Mouse (Mus musculus): ENCODE data around the gene Ccdc74a. TPM values are rescaled to one million over a fixed set of nuclear protein-coding genes. Genes with fewer than 3 reads are reported as not detected.

Gene Ccdc74a
- total RNA-seq, 1 experiment from 2014 or later: 2.5 TPM

GRCm38 (mm10) chr16:17642311-17642710, 4.0 kb upstream of the Ccdc74a start:
- no peak for DNase-seq

GRCm38 (mm10) chr16:17643437-17643990, 2.8 kb upstream of the Ccdc74a start:
- no peak for DNase-seq

- no peak for DNase-seq
These were observed 886 bp downstream of the Ccdc74a start for GRCm38 (mm10) chr16:17647156-17647555.

GRCm38 (mm10) chr16:17647566-17648340, 1.5 kb downstream of the Ccdc74a start:
- no peak for DNase-seq

GRCm38 (mm10) chr16:17649925-17650605, 3.8 kb downstream of the Ccdc74a start:
- no peak for DNase-seq

GRCm38 (mm10) chr16:17650711-17651110, 4.4 kb downstream of the Ccdc74a start:
- no peak for DNase-seq

GRCm38 (mm10) chr16:17652607-17653006, 6.3 kb downstream of the Ccdc74a start:
- no peak for DNase-seq

- DNase-seq: no peak
These were observed 7.3 kb downstream of the Ccdc74a start for GRCm38 (mm10) chr16:17653601-17654000.

GRCm38 (mm10) chr16:17654188-17654795, 8.0 kb downstream of the Ccdc74a start:
- no peak for DNase-seq

- DNase-seq: no peak
These were observed 10.1 kb downstream of the Ccdc74a start for GRCm38 (mm10) chr16:17656212-17656871.

- no peak for DNase-seq
These were observed 19.3 kb downstream of the Ccdc74a start for GRCm38 (mm10) chr16:17665568-17665967.

GRCm38 (mm10) chr16:17669886-17670285, 23.6 kb downstream of the Ccdc74a start:
- DNase-seq: no peak

GRCm38 (mm10) chr16:17694860-17695259, 48.6 kb downstream of the Ccdc74a start:
- DNase-seq: no peak

Other genes with a start within 250 kb of the Ccdc74a start
- 28.1 and 30.2 TPM in 2 replicates for gene Snap29, start 240.5 kb upstream of the Ccdc74a start, total RNA-seq (2021)
- 87.2 and 88.9 TPM in 2 replicates for gene Pi4ka, start 240.2 kb upstream of the Ccdc74a start, total RNA-seq (2021)
- gene Crkl, start 194.5 kb upstream of the Ccdc74a start, total RNA-seq (2021): 30.2 and 33.7 TPM in 2 replicates
- 9.8 and 10.2 TPM in 2 replicates for gene Aifm3, start 156.9 kb upstream of the Ccdc74a start, total RNA-seq (2021)
- 70.0 and 74.9 TPM in 2 replicates for gene Lztr1, start 137.8 kb upstream of the Ccdc74a start, total RNA-seq (2021)
- gene Thap7, start 115.3 kb upstream of the Ccdc74a start, total RNA-seq (2021): 40.7 and 44.1 TPM in 2 replicates
- gene Lrrc74b, start 85.2 kb upstream of the Ccdc74a start, total RNA-seq (2021): 0.12 TPM in 1 of 2 replicates, not detected in the other
- 0.61 and 0.76 TPM in 2 replicates for gene P2rx6, start 84.6 kb upstream of the Ccdc74a start, total RNA-seq (2021)
- gene Slc7a4, start 63.3 kb upstream of the Ccdc74a start, total RNA-seq (2021): 8.0 and 14.9 TPM in 2 replicates
- gene Smpd4, start 27.1 kb upstream of the Ccdc74a start, total RNA-seq (2021): 28.0 and 33.7 TPM in 2 replicates
- gene Med15, start 86.4 kb downstream of the Ccdc74a start, total RNA-seq (2021): 74.8 and 76.0 TPM in 2 replicates
- gene Klhl22, start 113.1 kb downstream of the Ccdc74a start, total RNA-seq (2021): 32.3 and 49.0 TPM in 2 replicates
- gene Scarf2, start 150.8 kb downstream of the Ccdc74a start, total RNA-seq (2021): 8.6 and 8.7 TPM in 2 replicates
- gene B830017H08Rik, start 186.7 kb downstream of the Ccdc74a start, total RNA-seq (2021): not detected in 2 replicates
- 2.9 and 3.6 TPM in 2 replicates for gene Car15, start 191.9 kb downstream of the Ccdc74a start, total RNA-seq (2021)
- 0.30 TPM in 1 of 2 replicates, not detected in the other for gene Gm20518, start 245.2 kb downstream of the Ccdc74a start, total RNA-seq (2021)
- 0.12 TPM in 1 of 2 replicates, not detected in the other for gene Tssk1, start 247.8 kb downstream of the Ccdc74a start, total RNA-seq (2021)